Mouse (Mus musculus) midbrain, embryonic 13.5 days (tissue): ENCODE measurements around the gene Skiv2l. TPM values are rescaled to one million over a fixed set of nuclear protein-coding genes. Genes with fewer than 3 reads are reported as not detected.

Experiments
- ATAC-seq: fragments of 200-750 bp; cut with Nextera tagmentation; 2 replicates; pipeline ENCODE4 v1.8.0; 2017; ENCODE audit warnings: mild to moderate bottlenecking, moderate TSS enrichment, moderate library complexity
- H3K27ac ChIP-seq: fragments of 300-500 bp; sonication (generic); 2 replicates; pipeline ENCODE4 v1.5.1; 2015; ENCODE audit warnings: inconsistent platforms, mild to moderate bottlenecking, moderate library complexity
- H3K27me3 ChIP-seq: fragments of 300-500 bp; sonication (generic); 2 replicates; pipeline ENCODE4 v1.6.1; 2015; ENCODE audit warnings: mild to moderate bottlenecking, inconsistent platforms
- H3K36me3 ChIP-seq: fragments of 300-500 bp; sonication (generic); 2 replicates; pipeline ENCODE4 v1.6.1; 2015; ENCODE audit warnings: mild to moderate bottlenecking, inconsistent platforms
- H3K4me1 ChIP-seq: fragments of 300-500 bp; sonication (generic); replicated peaks from 2 replicates; pipeline ENCODE4 v1.6.1; 2015; ENCODE audit warnings: inconsistent platforms
- H3K4me2 ChIP-seq: fragments of 300-500 bp; sonication (generic); replicated peaks from 2 replicates; pipeline ENCODE4 v1.6.1; 2015; ENCODE audit warnings: moderate library complexity, mild to moderate bottlenecking, inconsistent platforms
- H3K4me3 ChIP-seq: fragments of 300-500 bp; sonication (generic); replicated peaks from 2 replicates; pipeline ENCODE4 v1.5.1; 2015; ENCODE audit warnings: mild to moderate bottlenecking, inconsistent platforms
- H3K9ac ChIP-seq: fragments of 300-500 bp; sonication (generic); replicated peaks from 2 replicates; pipeline ENCODE4 v1.6.1; 2015; ENCODE audit warnings: mild to moderate bottlenecking, inconsistent platforms
- H3K9me3 ChIP-seq: fragments of 300-500 bp; sonication (generic); 2 replicates; pipeline ENCODE4 v1.6.1; 2016; ENCODE audit warnings: mild to moderate bottlenecking, inconsistent platforms
- WGBS: fragments of 180-500 bp; shearing (Covaris S2); methylation state at CpG from one replicate; pipeline ENCODE4 v1.1.7; 2015; 5-methylcytosine and 5-hydroxymethylcytosine counted together
- polyA plus RNA-seq: library from polyadenylated mRNA; unstranded; fragments of >200 nt; fragmentation: Nextera tagmentation; extraction: Ambion mirVana; gene quantifications from 2 replicates; pipeline ENCODE4 v1.2.1, GENCODE M21; 2015

Gene Skiv2l
- polyA plus RNA-seq, 1 experiment from 2014 or later, result 61.3 TPM

DNA sequence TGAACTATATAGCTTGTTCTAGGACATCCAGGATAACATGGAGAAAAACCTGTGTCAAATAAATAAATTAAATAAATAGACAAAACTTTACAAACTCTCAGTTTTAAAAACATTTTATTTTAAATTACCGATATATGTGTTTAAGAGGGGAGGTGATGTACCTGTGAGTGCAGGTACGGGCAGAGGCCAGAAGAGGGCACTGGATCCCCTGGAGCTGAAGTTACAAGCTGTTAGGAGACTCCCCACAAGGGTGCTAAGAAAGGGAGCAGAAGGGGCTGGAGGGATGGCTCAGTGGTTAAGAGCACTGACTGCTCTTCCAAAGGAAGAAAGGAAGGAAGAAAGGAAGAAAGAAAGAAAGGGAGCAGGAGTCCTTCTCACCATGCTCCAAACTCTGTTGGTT lies 41.4 kb upstream of the Skiv2l start:
- Histone ChIP-seq H3K27ac (no peak overlapping the region), H3K4me2 (no peak overlapping the region), H3K27me3 (no peaks in the 10 kb centered on the region), H3K4me1 (peaks cover 21% of the 10 kb centered on the region), H3K4me3 (no peak overlapping the region), H3K36me3 (peaks cover 8% of the 10 kb centered on the region), H3K9ac (no peak overlapping the region), H3K9me3 (no peaks in the 10 kb centered on the region)
- ATAC-seq, result no peak
- 95% methylated on average over 2 of the region's 2 CpGs for WGBS

DNA sequence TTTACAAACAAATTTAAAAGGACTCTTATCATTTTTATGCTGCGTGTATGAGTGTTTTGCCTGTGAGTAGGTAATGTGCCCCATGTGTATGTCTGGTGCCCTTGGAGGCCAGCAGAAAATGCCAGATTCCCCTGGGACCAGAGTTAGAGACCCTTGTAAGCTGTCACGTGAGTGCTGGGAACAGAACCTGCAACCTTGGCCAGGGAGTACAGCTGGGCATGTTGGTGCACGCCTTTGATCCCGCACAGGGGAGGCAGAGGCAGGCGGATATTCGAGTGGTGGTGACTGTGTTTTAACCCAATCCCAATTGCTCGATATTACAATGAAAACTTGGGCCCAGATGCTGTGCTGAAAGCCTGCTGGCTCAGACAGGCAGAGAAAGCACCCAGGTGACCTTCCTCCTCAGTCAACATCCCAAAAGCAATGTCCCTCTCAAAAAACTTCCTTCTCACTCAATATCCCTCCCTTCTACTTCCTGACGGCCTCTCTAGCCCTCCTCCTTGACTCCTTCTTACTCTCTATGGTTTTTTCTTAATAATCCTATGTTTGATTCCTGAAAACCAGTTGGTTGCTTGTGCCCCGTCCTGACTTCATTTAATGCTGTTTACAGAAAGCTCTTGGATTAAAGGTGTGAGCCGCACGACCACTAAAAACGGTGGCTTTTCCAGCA lies 40.2 kb upstream of the Skiv2l start:
- Histone ChIP-seq H3K4me1 (peaks cover 9% of the 10 kb centered on the region), H3K36me3 (no peaks in the 10 kb centered on the region), H3K4me3 (no peak overlapping the region), H3K27me3 (no peaks in the 10 kb centered on the region), H3K4me2 (no peak overlapping the region), H3K9ac (no peak overlapping the region), H3K9me3 (no peaks in the 10 kb centered on the region), H3K27ac (no peak overlapping the region)
- ATAC-seq, result no peak
- WGBS, result 87% methylated on average over 12 of the region's 12 CpGs

DNA sequence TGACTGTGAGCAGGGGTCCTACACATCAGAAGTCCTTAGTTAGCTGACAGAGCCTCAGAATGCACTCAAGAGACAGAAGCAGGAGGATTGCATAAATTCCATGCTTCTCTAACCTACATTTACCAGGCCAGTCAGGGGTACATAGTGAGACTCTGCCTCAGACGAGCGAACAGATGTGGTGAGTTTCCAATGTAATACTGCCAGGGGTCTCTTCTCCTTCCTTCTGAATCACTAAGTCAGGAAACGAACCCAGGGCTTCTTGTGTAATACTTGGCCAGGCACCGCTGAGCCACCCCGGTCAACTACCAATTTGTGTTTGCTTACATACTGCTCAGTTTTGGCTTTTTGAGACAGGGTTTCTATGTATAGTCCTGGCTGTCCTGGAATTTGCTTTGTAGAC lies 37.9 kb upstream of the Skiv2l start:
- ATAC-seq, result no peak
- WGBS, result 94% methylated on average over 5 of the region's 5 CpGs

DNA sequence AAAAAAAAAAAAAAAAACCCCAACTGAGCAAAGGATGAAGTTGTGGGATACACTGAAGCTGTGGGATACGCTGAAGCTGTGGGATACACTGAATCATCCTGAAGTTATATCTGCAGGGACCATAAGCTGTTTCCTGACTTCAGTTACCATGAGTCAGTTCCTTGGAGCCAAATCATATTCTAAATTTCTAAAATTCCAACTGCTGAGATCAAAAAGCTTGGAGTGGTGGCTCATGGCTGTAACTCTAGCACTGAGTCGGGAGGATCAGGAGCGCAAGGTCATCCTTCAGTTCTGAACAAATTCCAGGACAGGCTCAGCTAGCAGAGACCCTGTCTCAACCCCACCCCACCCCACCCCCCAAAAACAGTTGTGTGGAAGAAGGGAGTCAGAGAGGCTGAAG lies 35.6 kb upstream of the Skiv2l start:
- Histone ChIP-seq H3K4me1 (no peaks in the 10 kb centered on the region), H3K9me3 (no peaks in the 10 kb centered on the region), H3K4me3 (no peak overlapping the region), H3K9ac (no peak overlapping the region), H3K27ac (no peak overlapping the region), H3K4me2 (no peak overlapping the region), H3K36me3 (no peaks in the 10 kb centered on the region), H3K27me3 (peaks cover 12% of the 10 kb centered on the region)
- 89% methylated on average over 3 of the region's 3 CpGs for WGBS
- ATAC-seq, result no peak

More for the DNA sequence above, 37.9 kb upstream of the Skiv2l start:
- H3K4me1 ChIP-seq, result no peaks in the 10 kb centered on the region
- H3K4me3 ChIP-seq, result no peak overlapping the region
- H3K9me3 ChIP-seq, result no peaks in the 10 kb centered on the region
- H3K36me3 ChIP-seq, result no peaks in the 10 kb centered on the region
- H3K4me2 ChIP-seq, result no peak overlapping the region
- no peak overlapping the region for H3K9ac ChIP-seq
- H3K27ac ChIP-seq, result no peak overlapping the region
- no peaks in the 10 kb centered on the region for H3K27me3 ChIP-seq

DNA sequence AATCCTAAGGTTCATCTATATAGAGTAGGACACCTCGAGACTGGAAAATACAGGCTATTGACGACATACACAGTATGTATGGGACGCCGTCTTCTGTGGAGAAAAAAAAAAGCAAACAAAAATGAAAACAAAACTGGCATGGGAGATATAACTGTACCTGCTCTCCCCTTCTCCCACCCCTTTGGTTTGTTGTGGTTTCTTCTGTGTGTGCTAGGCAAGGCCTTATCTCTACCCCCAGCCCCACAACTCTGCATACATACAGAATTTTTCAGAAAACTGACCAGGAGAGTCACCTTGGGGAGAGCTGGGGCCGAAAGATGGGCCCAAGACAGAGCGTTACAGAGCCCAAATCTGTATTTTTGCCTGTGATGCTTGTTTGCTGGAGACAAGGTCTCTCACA lies 34.7 kb upstream of the Skiv2l start:
- WGBS, result 87% methylated on average over 6 of the region's 6 CpGs
- no peak for ATAC-seq
- Histone ChIP-seq H3K27ac (no peak overlapping the region), H3K4me2 (no peak overlapping the region), H3K27me3 (peaks cover 12% of the 10 kb centered on the region), H3K9ac (no peak overlapping the region), H3K4me3 (no peak overlapping the region), H3K4me1 (no peaks in the 10 kb centered on the region), H3K36me3 (no peaks in the 10 kb centered on the region), H3K9me3 (no peaks in the 10 kb centered on the region)

DNA sequence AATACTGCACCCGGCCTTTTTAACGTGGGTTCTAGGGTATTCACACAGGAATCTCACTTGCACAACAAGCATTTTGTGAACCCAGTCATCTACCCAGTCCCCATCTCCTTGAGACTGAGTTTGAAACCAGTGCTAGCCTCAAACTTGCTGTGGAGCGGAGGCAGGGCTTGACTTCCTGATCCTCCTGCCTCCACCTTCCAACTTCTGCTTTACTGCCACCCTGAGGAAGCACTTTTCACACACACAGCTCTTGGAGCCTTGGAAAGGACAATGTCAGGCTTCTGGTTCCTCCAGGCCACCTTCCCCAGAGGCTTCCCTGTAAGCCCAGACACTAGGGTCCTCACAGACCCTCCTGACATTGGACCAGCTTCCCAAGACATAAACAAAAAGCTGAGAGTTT lies 33.3 kb upstream of the Skiv2l start:
- no peaks in the 10 kb centered on the region for H3K4me1 ChIP-seq
- WGBS, result 60% methylated on average over 3 of the region's 3 CpGs
- H3K27me3 ChIP-seq, result peaks cover 12% of the 10 kb centered on the region
- H3K9ac ChIP-seq, result no peak overlapping the region
- no peak overlapping the region for H3K27ac ChIP-seq
- H3K4me2 ChIP-seq, result no peak overlapping the region
- no peaks in the 10 kb centered on the region for H3K36me3 ChIP-seq
- ATAC-seq, result no peak
- no peak overlapping the region for H3K4me3 ChIP-seq
- no peaks in the 10 kb centered on the region for H3K9me3 ChIP-seq

DNA sequence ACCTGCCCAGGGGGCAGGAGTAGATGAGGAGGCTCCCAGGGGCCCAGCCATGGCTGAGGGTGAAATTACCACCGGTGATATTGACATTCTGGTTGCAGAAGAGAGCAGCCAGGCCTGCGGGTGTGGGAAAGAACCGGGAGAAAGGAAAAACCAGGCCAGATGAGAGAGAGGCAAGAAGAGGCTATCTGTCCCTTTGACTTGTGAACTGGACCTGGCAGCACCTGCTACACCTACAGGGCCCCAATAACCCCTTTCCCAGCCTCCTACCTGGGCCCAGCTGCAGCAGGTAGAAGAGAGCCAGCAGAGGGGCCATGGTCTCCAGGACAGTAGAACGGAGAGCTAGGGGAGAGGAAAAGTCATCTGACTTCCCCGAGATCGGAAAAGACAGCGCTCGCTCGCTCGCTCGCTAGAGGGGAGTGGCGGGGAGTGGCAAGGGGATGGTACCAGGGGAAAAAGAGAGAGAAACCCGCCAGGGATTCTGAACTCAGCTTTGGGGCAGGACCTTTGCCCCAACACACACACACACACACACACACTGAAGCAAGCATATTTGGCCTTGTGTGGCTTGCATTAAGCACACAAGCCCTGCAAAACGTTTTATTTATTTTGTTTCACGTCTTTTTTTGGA lies 31.8 kb upstream of the Skiv2l start, which contains the start of gene Gm20547:
Gene Gm20547 (minus strand): TSS at position 360 of the 628 bp plus-strand sequence.
- H3K36me3 ChIP-seq, result no peaks in the 10 kb centered on the region
- no peak within 1 kb of the TSS for H3K27ac ChIP-seq
- H3K4me3 ChIP-seq, result no peak within 1 kb of the TSS
- no peak within 1 kb of the TSS for H3K9ac ChIP-seq
- WGBS, result 10% methylated on average over 15 of the region's 15 CpGs
- no peak within 1 kb of the TSS for H3K4me2 ChIP-seq
- H3K27me3 ChIP-seq, result peaks cover 12% of the 10 kb centered on the region
- H3K9me3 ChIP-seq, result no peaks in the 10 kb centered on the region
- no peaks in the 10 kb centered on the region for H3K4me1 ChIP-seq
- ATAC-seq, result no peak

DNA sequence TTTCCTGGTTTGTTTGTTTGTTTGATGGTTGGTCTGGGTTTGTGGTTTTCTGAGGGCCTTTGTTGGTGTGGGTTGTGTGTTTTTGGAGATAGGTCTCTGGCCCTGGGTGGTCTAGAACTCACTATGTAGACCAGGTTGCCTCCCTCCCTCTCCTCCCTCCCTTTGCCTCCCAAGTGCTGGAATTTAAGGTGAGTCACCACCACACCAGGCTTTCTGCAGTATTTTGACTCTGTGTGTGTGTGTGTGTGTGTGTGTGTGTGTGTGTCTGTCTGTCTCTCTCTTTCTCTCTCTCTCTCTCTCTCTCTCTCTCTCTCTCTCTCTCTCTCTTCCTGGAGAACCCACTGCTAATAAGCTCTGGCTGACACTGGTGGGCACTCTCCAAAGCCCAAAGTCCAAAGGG lies 31.2 kb upstream of the Skiv2l start:
- ATAC-seq, result no peak
- Histone ChIP-seq H3K9ac (no peak overlapping the region), H3K9me3 (no peaks in the 10 kb centered on the region), H3K27ac (no peak overlapping the region), H3K4me2 (no peak overlapping the region), H3K36me3 (no peaks in the 10 kb centered on the region), H3K27me3 (peaks cover 12% of the 10 kb centered on the region), H3K4me1 (no peaks in the 10 kb centered on the region), H3K4me3 (no peak overlapping the region)

DNA sequence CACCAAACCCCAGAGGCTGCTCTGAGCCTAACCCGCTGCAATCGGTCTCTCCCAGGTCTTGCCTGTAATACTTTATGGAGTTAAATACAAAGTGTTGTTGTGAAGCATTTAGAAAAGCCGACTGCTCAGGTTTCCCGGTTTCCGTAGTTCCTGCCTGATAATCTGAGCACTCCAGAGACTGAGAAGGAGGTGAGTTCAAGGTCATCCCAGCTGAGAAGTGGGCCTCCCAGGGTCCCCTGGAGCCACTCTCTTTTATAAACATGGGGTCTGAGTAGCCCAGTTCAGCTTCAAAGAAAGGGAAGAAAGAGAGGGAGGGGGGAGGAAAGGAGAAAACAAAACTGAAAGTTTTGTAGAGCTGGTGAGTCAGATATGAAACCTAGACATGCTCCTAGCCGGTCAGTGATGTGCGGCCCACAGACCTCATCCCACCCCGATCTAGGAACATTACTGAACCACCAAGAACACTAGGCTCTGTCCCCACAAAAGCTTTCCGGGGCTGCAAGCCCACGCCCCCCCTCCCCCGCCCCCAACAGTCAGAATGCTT lies 29.4 kb upstream of the Skiv2l start, which contains the start of gene Zbtb12:
Gene Zbtb12 (plus strand): TSS at position 148 of the 544 bp plus-strand sequence.
- no peaks in the 10 kb centered on the region for H3K36me3 ChIP-seq
- no peaks in the 10 kb centered on the region for H3K9me3 ChIP-seq
- H3K27me3 ChIP-seq, result peaks cover 12% of the 10 kb centered on the region
- WGBS, result 73% methylated on average over 11 of the region's 11 CpGs
- H3K9ac ChIP-seq, result no peak within 1 kb of the TSS
- no peak within 1 kb of the TSS for H3K4me2 ChIP-seq
- no peak within 1 kb of the TSS for H3K4me3 ChIP-seq
- no peak for ATAC-seq
- H3K27ac ChIP-seq, result no peak within 1 kb of the TSS
- no peaks in the 10 kb centered on the region for H3K4me1 ChIP-seq

DNA sequence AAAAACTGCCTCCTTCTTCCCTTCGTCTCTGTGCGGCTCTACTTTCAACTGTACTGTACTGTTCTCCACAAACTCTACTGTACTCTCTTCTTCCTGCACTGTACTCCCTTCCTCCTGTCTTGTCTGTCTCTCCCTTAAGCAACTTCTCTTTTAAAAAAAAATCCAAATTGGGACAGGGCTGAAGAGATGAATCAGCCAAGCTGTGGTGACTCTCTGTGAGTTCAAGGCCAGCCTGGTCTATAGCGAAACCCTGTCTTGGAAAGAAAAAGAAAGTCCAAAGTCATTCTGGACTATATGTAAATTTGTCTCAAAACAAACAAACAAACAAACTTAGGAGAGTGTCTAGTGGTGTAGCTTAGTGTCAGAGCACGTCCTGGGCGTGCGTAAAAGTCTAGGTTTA lies 24.3 kb upstream of the Skiv2l start:
- no peak overlapping the region for H3K4me2 ChIP-seq
- no peak overlapping the region for H3K9ac ChIP-seq
- no peak overlapping the region for H3K4me3 ChIP-seq
- no peaks in the 10 kb centered on the region; the same call in 1 of the 2 replicates for H3K27me3 ChIP-seq
- no peak for ATAC-seq
- no peaks in the 10 kb centered on the region for H3K4me1 ChIP-seq
- WGBS, result 93% methylated on average over 6 of the region's 6 CpGs
- no peak overlapping the region for H3K27ac ChIP-seq
- H3K9me3 ChIP-seq, result no peaks in the 10 kb centered on the region
- H3K36me3 ChIP-seq, result no peaks in the 10 kb centered on the region

DNA sequence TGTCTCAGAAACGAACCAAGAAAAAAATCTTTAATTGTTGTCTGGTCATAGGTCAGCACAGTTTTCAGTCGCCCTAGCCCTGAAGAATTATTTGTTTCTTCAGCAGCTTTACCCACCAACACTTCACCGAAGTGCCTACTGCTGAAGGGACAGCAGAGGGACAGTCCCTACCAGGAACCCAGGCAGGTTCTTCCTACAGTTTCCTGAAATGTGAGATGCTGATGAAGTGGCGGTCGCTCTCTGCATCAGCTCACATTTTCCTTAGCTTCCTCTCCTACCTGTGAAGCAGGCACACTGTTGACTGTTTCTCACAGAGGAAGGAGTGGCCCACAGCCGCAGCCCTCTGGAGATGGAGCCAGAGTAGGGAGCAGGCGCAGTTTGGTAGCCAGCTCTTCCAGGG lies 16.0 kb upstream of the Skiv2l start:
- Histone ChIP-seq H3K27me3 (no peaks in the 10 kb centered on the region), H3K36me3 (no peaks in the 10 kb centered on the region), H3K4me2 (no peak overlapping the region), H3K9me3 (no peaks in the 10 kb centered on the region), H3K27ac (no peak overlapping the region), H3K4me3 (no peak overlapping the region), H3K4me1 (no peaks in the 10 kb centered on the region), H3K9ac (no peak overlapping the region)
- ATAC-seq, result no peak
- 64% methylated on average over 7 of the region's 7 CpGs for WGBS

DNA sequence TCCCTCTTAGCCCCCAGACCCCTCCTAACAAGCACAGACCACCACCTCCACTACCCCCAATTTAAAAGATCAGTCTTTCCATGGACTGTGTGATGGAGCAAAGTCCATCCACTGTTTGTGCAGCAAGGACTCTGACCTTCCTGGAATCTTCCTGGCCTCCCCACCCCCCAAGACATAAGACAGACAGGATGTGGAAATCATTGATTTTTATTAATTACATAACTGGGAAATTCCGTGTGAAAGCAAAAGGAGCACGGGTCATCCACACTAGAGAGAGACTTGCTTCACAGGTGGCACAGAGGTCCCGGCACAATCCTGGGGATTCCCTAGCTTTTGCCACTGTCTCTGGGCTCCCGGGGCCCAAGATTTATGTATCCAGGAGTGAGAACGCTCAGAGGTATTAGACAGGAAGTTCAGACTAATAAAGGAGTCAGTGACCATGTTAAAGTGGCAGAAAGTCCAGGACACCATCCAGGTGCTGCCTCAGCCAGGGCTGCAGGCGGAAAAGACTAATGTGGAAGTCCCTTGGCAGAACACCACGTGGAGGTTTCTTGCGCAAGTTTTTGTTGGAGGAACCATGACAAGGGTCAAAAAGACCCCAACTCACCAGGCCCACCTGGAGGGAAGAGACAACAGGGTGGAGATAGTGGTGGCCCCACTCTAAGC lies 12.5 kb upstream of the Skiv2l start, which contains the start of gene Cfb:
Gene Cfb (minus strand): TSS at position 103 of the 666 bp plus-strand sequence.
- Histone ChIP-seq H3K4me3 (no peak within 1 kb of the TSS), H3K27me3 (no peaks in the 10 kb centered on the region), H3K36me3 (peaks cover 6% of the 10 kb centered on the region; the same call in 1 of the 2 replicates), H3K9me3 (no peaks in the 10 kb centered on the region), H3K4me2 (no peak within 1 kb of the TSS), H3K27ac (no peak within 1 kb of the TSS), H3K9ac (no peak within 1 kb of the TSS), H3K4me1 (no peaks in the 10 kb centered on the region)
- 75% methylated on average over 8 of the region's 8 CpGs for WGBS
- ATAC-seq, result no peak
